Mouse (Mus musculus): ENCODE results near the gene Abhd6.

- TF ChIP-seq EP300 (IDR thresholded peaks at IDR 0.05; ENCODE audit: low read depth) (no peak), CTCF (IDR thresholded peaks at IDR 0.05; ENCODE audit: low read depth) (no peak)
Measured at GRCm38 (mm10) chr14:8024469-8024868, 21.8 kb downstream of the Abhd6 start.

All from liver, embryonic 14.5 days (tissue).